Mouse (Mus musculus) lung, adult 2 months (tissue): ENCODE data around the gene Impg1. TPM values are rescaled to one million over a fixed set of nuclear protein-coding genes. Genes with fewer than 3 reads are reported as not detected.

ENCODE experiments used
- DNase-seq: peaks from one replicate; pipeline ENCODE4 v3.0.0; 2022
- H3K4me1 ChIP-seq: fragments of 200-500 bp; 2 replicates; pipeline ENCODE4 v1.6.1; 2011; ENCODE audit warnings: low read length; ENCODE audit not compliant: control insufficient read depth, insufficient read depth
- H3K4me3 ChIP-seq: fragments of 200-500 bp; replicated peaks from 2 replicates; pipeline ENCODE3; 2011; ENCODE audit warnings: low read depth, mild to moderate bottlenecking, control low read depth, low read length; ENCODE audit errors: extremely low read depth
- CTCF ChIP-seq: fragments of 200-500 bp; IDR thresholded peaks from 2 replicates; pipeline ENCODE4 v1.5.1; 2011; ENCODE audit warnings: mild to moderate bottlenecking, low read length, control low read depth; ENCODE audit not compliant: insufficient read depth
- POLR2A ChIP-seq: fragments of 200-500 bp; IDR thresholded peaks from 2 replicates; pipeline ENCODE4 v1.6.1; 2011; ENCODE audit warnings: low read depth, mild to moderate bottlenecking, control low read depth, low read length, borderline replicate concordance; ENCODE audit errors: extremely low read depth
- WGBS: fragments of 180-500 bp; shearing (Covaris S2); methylation state at CpG from one replicate; pipeline ENCODE4 v1.1.7; 2018; 5-methylcytosine and 5-hydroxymethylcytosine counted together
- polyA plus RNA-seq: library from polyadenylated mRNA; depleted of rRNA; stranded (reverse); fragments of >200 nt; gene quantifications from 2 replicates; pipeline ENCODE4 v1.2.3, GENCODE M21; 2012

The Impg1 gene
- polyA plus RNA-seq, 1 experiment: not detected

DNA sequence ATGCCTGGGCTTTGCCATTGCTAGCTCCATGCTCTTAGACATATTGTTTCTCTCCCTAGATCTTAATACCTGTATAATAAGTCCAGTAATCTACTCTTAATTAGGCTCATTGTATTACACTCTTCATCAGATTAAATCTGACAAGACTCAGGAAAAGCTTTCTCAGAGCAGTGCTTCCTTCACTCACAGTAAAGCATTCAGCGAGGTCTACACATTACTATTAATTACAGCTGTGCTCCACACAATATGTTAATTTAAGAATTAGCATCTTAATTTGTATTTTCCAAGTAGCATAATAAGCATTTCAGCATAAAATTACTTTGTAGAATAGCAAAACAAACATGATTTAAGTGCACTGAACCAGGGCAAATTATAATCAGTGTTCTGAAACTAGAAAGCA is 192.3 kb downstream of the Impg1 start:
- Histone ChIP-seq H3K4me1 (no peaks in the 10 kb centered on the region), H3K4me3 (no peak overlapping the region)
- DNase-seq: no peak
- WGBS: 90% methylated on average over 1 of the region's 1 CpGs
- TF ChIP-seq CTCF (no peak), POLR2A (no peak)

DNA sequence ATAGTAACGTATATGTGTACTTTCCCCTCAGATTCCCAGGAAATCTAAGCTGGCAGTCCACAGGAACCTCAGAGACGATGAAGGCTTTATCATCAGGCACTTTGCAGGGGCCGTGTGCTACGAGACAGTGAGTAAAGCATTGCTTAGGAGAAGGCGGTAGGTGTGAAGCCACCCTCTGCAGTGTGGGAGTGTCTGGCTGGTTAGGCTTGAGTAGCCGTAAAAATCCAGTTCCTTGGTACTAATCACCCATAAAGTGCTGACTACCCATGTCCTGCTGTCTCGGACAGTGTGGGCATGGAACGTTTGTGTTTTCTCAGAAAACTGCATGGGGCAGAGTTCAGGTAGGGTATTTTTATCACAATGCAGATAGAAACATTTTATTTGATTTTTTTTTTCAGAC is 195.7 kb downstream of the Impg1 start:
- DNase-seq: no peak
- Histone ChIP-seq H3K4me1 (no peaks in the 10 kb centered on the region), H3K4me3 (no peak overlapping the region)
- WGBS: 81% methylated on average over 8 of the region's 8 CpGs
- TF ChIP-seq CTCF (no peak), POLR2A (no peak)

DNA sequence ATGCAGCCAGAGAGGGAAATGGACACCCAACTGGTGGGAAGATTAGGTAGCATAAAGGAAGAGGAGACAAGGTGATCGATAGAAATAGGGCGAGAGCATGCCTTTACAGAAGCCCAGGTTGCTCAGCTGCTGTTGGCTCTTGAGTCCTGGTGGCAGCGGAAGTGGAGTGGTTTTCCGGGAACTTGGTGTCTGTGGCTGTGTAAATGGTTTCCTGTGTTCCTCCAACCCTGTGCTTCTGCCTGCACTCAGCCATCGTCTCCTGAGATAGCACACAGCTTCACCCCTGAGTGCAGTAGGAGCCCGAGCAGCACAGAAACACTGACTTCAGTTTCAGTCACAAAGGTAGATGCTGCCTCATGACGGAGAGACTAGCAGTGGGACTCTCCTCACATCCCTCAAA is 198.8 kb downstream of the Impg1 start:
- WGBS: 74% methylated on average over 7 of the region's 7 CpGs
- TF ChIP-seq CTCF: no peak
- TF ChIP-seq POLR2A: no peak
- Histone ChIP-seq H3K4me3 (no peak overlapping the region), H3K4me1 (no peaks in the 10 kb centered on the region; the same call in 1 of the 2 replicates)
- no peak for DNase-seq

DNA sequence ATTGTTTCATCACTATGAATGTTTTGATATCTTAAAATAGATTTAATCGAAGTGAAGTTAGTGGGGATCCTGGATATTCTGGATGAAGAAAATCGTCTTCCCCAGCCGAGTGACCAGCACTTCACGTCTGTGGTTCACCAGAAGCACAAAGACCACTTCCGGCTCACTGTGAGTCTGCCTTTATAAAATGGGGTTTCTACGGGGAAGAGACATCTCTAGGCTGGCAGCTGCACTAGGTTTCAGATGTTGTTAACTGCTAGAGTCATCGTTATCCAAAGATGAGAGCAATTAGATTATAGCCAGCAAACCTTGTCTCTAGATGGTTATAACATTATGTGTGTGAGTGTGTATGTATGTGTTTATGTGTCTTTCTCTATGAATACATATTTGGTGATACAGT is 199.2 kb downstream of the Impg1 start:
- Histone ChIP-seq H3K4me3 (no peak overlapping the region), H3K4me1 (no peaks in the 10 kb centered on the region; the same call in 1 of the 2 replicates)
- 83% methylated on average over 7 of the region's 7 CpGs for WGBS
- no peak for DNase-seq
- TF ChIP-seq CTCF (no peak), POLR2A (no peak)
